Mouse (Mus musculus) left cerebral cortex, postnatal 10 days (tissue): ENCODE data around the gene Tlnrd1. TPM values are rescaled to one million over a fixed set of nuclear protein-coding genes. Genes with fewer than 3 reads are reported as not detected.

Experiments
- DNase-seq, 2 experiments: peaks; one replicate each; pipeline ENCODE4 v3.0.0; 2021 to 2022; ENCODE audit warnings: low spot score in 2 of 2, mixed read lengths in 1 of 2; ENCODE audit errors: extremely low spot score in 1 of 2
- intact Hi-C: fragments of 180-260 bp; cut with DNase I; formaldehyde crosslinking; loops from one replicate; pipeline ENCODE4 v1.15.1; 2025
- total RNA-seq, 2 experiments: library from RNA; stranded (reverse); gene quantifications; 2 replicates each; pipeline ENCODE4 v1.2.3; 2021

Gene Tlnrd1
- total RNA-seq, 2 experiments from 2014 or later: 17.2 to 18.6 TPM

DNA sequence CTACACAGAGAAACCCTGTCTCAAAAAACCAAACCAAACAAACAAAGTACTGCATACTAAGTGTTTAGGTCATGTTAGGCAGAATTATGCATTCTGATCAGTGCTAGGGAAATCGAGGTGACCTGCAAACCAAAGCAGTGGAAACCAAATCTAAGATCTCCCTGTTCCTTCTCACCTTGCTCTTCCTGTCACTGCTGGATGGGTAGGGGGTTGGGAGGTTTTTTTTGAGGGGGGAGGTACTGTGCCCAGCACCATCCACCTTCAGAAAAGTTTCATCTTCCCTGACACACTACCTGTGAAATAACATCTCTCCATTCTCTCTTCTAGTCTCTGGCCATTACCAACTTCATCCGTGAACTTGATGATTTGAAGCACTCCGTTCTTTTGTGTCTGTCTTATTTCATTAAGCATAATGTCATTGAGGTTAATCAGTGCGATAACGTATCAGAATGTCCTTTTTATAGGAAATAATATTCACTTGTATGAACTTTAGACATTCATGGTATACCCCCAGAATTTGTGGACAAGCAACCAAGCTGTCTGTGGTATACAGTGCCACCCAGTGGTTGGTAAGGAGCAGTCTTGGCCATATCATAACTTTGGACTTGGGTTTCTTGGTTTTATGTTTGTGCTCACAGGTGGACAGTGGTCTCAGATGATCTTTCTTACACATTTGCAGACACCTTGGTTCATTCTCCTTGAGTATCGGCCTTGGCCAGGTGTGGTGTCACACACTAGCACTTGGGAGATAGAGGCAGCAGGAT, 2.4 kb upstream of the Tlnrd1 start:
- no peak for DNase-seq
- intact Hi-C loops: loop anchor here (5.0 to 10.0 kb wide), 2 partner anchors 219 to 322 kb away; no protein-coding TSS in a partner anchor

DNA sequence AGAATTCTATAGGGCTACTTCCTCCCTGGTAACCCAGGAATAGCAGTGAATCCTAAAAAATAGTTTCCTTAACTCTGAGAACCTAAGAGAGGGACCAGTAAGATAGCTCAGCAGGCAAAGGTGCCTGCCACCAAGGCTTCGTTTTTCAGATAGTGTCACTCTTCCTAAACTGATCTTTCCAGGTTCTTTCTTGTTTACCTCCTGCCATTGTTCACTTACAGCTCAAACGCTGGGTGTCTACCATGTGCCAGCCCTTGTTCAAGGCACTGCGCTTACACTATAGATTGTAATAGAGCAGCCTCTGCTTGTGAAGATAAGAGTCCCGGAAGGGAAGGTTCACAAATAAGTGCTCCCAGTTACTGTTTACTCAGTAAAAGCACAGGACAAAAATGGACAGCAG, 1.7 kb upstream of the Tlnrd1 start:
- no peak for DNase-seq
- intact Hi-C loops: loop anchor here (5.0 to 10.0 kb wide), 2 partner anchors 219 to 321 kb away; no protein-coding TSS in a partner anchor

- DNase-seq: no peak
- intact Hi-C loops: loop anchor here (5.0 to 10.0 kb wide), 3 partner anchors 73 to 320 kb away; no protein-coding TSS in a partner anchor
Observed at GRCm38 (mm10) chr7:83884921-83885532, 922 bp upstream of the Tlnrd1 start.

DNA sequence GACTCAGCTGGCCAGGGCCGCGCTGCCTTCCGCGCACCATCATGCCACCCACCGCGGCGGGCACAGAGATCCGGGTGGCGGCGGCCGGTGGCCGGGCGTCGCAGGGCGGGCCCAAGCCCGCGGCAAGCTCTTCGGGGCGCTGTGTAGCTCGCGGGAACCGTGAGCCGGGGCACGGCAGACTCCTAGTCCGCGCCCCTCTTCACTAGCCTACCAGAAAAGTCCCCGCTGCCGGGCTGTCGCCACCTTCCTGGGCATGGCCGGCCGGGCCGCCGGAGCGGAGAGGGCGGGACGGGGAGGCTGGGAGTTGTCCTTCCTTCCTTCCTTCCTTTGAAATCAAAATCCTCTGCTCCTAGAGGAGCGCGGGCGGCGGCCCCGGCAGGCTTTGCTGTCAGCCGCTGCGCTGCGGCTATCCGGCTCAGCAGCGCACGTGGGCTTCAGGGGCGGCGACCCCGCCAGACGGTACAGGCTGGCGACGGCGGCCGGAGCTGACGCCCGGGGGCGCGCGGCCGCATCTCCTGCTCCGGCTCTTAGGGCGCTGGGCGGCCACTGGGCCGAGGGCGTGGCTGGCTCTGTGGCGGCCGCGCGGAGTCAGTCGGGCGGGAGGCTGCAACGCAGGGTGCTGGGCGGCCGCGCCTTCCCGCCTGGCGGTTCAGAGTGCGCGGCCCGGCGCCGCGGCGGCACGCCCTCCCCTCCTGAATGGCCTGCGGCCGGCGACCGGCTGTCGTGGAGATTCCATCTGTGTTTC, 657 bp downstream of the Tlnrd1 start:
- intact Hi-C loops: loop anchor here (5.0 to 10.0 kb wide), 2 partner anchors 71 to 319 kb away; no protein-coding TSS in a partner anchor
- DNase-seq: peak in 1 of 2 experiments; percentile 89

- intact Hi-C loops: loop anchor here (5.0 to 10.0 kb wide), 2 partner anchors 70 to 318 kb away; no protein-coding TSS in a partner anchor
Observed at GRCm38 (mm10) chr7:83882633-83883275, 1.4 kb downstream of the Tlnrd1 start.

DNA sequence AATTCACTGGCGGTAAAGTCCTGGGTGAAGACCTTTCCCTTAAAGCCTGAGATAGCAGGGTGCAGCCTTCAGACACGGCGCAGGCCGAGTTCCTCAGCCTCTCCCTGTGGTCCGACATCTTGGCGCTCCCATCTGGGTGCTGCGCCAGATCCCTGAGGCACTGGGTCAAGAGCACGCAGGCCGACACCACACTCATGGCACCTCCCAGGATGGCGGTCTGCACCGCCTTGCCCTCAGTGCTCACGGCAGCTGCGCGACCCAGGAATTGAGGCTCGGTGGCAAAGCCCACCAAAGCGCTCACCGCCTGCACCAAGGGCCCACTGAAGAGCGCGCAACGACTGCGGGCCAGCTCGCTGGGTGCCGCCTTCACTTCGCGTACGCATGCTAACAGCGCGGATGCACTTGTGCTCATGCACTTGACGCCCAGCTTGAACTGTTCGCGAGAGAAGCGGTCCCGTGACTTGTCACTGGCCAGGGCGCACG, 1.9 kb downstream of the Tlnrd1 start:
- intact Hi-C loops: loop anchor here (5.0 to 10.0 kb wide), 2 partner anchors 70 to 317 kb away; no protein-coding TSS in a partner anchor
- peak in 1 of 2 experiments; percentile 52 for DNase-seq

More at GRCm38 (mm10) chr7:83882633-83883275, 1.4 kb downstream of the Tlnrd1 start:
- peak in 1 of 2 experiments; percentile 78 for DNase-seq

DNA sequence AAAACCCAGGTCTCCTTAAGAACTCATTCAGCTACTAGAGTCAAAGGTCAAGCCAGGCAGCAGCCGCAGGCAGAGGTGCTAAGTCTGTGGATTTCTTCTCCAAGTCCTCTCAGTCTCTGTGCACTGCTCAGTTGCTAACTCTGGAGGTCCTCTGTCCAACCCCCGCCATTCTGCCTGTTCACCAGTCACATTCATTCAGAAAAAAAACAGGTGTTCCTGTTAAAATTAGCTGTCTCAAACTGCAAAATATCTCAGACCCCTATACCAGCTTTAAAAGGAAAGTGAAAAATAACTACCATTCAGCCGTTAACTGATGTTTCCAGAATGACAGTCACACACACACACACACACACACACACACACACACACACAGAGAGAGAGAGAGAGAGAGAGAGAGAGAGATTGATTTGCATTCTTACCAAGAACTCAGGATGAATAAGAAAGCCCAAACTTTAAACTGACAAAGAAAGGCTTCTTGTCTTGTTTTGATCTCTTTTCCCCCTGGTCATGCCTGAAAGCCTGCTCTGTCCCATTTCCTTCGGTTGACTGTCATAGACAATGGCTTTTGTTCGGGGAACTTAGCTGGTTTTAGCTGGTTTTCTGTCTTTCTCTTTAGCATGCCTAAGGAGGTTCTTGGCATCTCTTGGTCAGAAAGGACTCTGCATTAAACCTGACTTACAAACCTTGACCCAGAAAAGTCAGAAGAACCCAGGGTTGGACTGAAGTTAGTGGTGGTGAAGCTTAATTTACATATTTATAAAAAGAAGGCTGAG, 5.2 kb downstream of the Tlnrd1 start:
- intact Hi-C loops: no loop called here
- no peak for DNase-seq

- no peak for DNase-seq
- intact Hi-C loops: no loop called here
Observed at GRCm38 (mm10) chr7:83877088-83877487, 7.0 kb downstream of the Tlnrd1 start.

GRCm38 (mm10) chr7:83869839-83870543, 14.1 kb downstream of the Tlnrd1 start:
- DNase-seq: no peak
- intact Hi-C loops: no loop called here

DNA sequence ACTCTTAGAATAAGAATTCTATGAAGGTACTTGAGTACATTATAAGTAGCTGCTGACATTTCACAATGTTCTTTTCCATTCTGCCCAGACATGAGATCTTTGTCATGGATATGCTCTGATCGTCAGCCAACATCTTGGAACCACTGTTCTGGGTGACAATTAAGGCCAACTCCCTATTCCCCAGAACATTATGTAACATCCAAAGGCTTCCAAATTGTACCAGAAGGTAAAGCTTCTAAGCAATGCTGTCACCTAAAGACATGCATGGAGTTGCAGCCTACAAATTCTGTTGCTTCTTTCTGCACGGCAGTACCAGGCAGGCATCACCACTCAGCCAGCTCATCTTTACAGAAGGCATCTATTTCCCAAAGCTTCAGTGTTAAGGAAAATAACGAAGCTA, 15.9 kb downstream of the Tlnrd1 start:
- intact Hi-C loops: no loop called here
- no peak for DNase-seq

GRCm38 (mm10) chr7:83863554-83863953, 20.6 kb downstream of the Tlnrd1 start:
- no peak for DNase-seq

DNA sequence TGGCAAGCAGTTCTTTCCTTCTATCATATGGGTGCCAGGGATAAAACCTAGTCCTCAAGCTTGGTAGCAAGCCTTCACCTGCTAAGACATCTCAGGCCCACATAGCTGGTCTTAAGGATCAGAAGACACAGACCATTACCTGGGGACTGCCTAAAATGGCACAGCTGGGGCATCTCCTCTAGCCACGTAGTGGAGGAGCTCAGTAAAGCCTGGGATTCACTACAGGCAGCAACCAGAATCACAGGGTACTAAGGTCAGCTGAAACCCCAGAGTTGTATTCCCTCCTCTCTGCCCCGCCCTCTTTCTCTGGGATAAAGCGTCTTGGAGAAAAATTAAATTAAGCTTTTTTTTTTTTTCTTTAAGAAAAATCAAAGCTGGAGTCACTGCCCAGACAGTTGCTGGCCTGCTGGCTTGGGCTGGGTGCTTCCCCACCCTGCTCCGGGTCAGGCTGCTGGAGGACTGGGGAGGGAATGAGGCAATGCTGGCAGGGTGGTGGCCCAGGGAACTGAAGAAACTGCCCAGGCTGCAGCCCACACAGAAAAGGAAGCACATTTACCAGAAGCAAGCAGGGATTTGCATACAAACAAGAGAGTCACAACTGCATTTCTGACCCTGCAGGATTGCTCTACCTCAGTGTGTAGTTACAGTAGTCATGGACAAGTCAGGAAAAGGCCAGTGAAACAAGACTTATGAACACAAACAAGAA, 24.6 kb downstream of the Tlnrd1 start:
- intact Hi-C loops: no loop called here
- peak in 1 of 2 experiments; percentile 41 for DNase-seq

More at GRCm38 (mm10) chr7:83863554-83863953, 20.6 kb downstream of the Tlnrd1 start:
- intact Hi-C loops: no loop called here

- intact Hi-C loops: no loop called here
- DNase-seq: no peak
Observed at GRCm38 (mm10) chr7:83857921-83858320, 26.2 kb downstream of the Tlnrd1 start.

GRCm38 (mm10) chr7:83857208-83857488, 27.0 kb downstream of the Tlnrd1 start:
- DNase-seq: no peak
- intact Hi-C loops: no loop called here

- DNase-seq: no peak
- intact Hi-C loops: no loop called here
Observed at GRCm38 (mm10) chr7:83856353-83857207, 27.5 kb downstream of the Tlnrd1 start.

DNA sequence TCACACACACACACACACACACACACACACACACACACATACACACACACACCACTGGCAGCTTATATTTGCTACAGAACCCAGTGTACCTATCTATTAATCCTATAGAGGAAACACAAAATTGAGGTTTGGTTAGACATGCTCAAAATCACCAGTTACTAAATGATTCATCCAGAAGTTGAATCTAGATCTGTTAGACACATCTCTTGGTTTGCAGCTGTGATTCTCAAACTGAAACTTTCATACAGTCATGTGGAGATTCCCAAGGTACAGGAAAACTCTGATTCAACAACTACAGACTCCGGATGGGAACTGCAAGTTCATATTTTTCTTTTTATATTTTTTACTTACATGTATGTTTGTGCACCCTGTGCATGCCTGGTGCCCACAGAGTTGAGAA, 28.9 kb downstream of the Tlnrd1 start:
- intact Hi-C loops: no loop called here
- DNase-seq: no peak
